Mouse (Mus musculus) thymus, adult 2 months (tissue): ENCODE results near the gene Eno2.

Experiments used
- CTCF ChIP-seq: fragments of 200-500 bp; IDR thresholded peaks from 2 replicates; pipeline ENCODE4 v1.5.1; 2012; ENCODE audit warnings: mild to moderate bottlenecking, control low read depth, low read length, moderate library complexity, borderline replicate concordance; ENCODE audit not compliant: control insufficient read depth, poor library complexity, insufficient read depth; ENCODE audit errors: extremely low read depth
- POLR2A ChIP-seq: fragments of 200-500 bp; IDR thresholded peaks from 2 replicates; pipeline ENCODE4 v1.6.1; 2012; ENCODE audit warnings: mild to moderate bottlenecking, low read length, control low read depth, moderate library complexity; ENCODE audit not compliant: control insufficient read depth, poor library complexity, insufficient read depth; ENCODE audit errors: extremely low read depth

DNA sequence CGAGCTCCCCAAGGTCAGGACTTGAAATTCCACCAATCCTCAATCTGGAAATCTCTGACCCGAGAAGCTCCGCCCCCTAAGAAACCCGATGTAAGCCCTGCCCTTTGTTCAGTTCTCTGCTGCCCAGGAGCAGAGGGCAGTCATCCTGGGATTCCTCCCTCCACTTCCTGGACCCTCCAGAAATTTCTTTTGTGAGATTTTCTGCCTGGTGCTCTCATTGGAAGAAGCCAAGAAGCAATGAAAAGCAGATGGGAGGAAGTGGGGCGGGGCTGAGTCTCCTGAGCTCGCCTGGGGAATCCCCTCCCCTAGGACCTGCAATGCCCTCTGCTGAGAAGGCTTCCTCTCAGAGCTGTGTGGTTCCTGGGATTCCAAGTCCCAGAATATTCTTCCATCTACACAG is 13.0 kb upstream of the Eno2 start:
- TF ChIP-seq POLR2A (no peak), CTCF (no peak)
